Comparison of ENCODE assay signal across 16 mouse cellular contexts in the genomic region with DNA sequence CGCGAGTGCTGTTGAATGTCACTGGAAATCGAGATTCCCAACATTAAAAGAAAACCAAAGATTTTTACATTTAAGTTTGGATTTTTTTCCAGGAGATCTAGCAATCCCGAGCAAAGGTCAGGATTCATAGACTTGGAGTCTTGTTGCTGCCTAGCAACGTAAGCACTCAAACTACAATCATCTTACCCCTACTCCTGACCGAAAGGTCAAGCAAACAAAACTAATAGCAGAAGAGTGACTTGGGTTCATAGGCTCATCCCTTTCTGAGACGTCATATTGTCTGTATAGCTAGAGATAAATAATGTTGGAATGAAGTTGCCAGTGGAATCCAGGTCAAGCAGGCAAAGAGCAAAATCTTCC.
A peak's percentile ranks its signal among the peaks of the same experiment; 100 is the strongest.
DNase-seq lines count a peak whose midpoint lies in the region; ATAC-seq and TF ChIP-seq lines count a peak whose summit lies in the region.
"Had no signal": no experiment of that assay in that cellular context is flagged by ENCODE, and none has a peak within 500 bp of the region (broad histone marks: within the 10 kb centered on the region; RNA-seq: fewer than 3 reads in every experiment).

No protein-coding gene starts in this region.

- 88% methylated on average over 7 of the region's 7 CpGs for WGBS in neural tube, embryonic 13.5 days
- 22% methylated on average over 7 of the region's 7 CpGs for WGBS in small intestine, adult 2 months
- WGBS in midbrain, embryonic 16.5 days: 87% methylated on average over 7 of the region's 7 CpGs

- peak overlapping the region; percentile 38; the same call in 1 of the 2 replicates for H3K27ac ChIP-seq in neural tube, embryonic 13.5 days (replicated peaks)
- H3K27ac ChIP-seq in small intestine, adult 2 months (ENCODE audit: insufficient read depth, low read depth, low read length): peak overlapping the region; percentile 68; the same call in 1 of the 2 replicates
- H3K27ac ChIP-seq in midbrain, embryonic 16.5 days (ENCODE audit: low read length): no peak overlapping the region
- H3K27ac ChIP-seq: embryonic facial prominence, embryonic 13.5 days; forebrain, embryonic 12.5 days; heart, embryonic 10.5 days; hindbrain, embryonic 12.5 days had no signal

- H3K9ac ChIP-seq in neural tube, embryonic 13.5 days: no peak overlapping the region
- H3K9ac ChIP-seq in midbrain, embryonic 16.5 days (ENCODE audit: low read depth, low read length): no peak overlapping the region
- H3K9ac ChIP-seq: embryonic facial prominence, embryonic 13.5 days; forebrain, embryonic 12.5 days; hindbrain, embryonic 12.5 days had no signal

- H3K27me3 ChIP-seq in neural tube, embryonic 13.5 days: no peaks in the 10 kb centered on the region
- H3K27me3 ChIP-seq in small intestine, adult 2 months (ENCODE audit: control insufficient read depth, insufficient read depth, low read length): no peaks in the 10 kb centered on the region
- no peaks in the 10 kb centered on the region for H3K27me3 ChIP-seq in midbrain, embryonic 16.5 days (ENCODE audit: control insufficient read depth, insufficient read depth, low read depth, low read length)
- H3K27me3 ChIP-seq: embryonic facial prominence, embryonic 13.5 days; forebrain, embryonic 12.5 days; hindbrain, embryonic 12.5 days had no signal

- no peak overlapping the region for H3K4me3 ChIP-seq in neural tube, embryonic 13.5 days
- H3K4me3 ChIP-seq in small intestine, adult 2 months (ENCODE audit: low read depth, low read length): no peak overlapping the region
- H3K4me3 ChIP-seq in midbrain, embryonic 16.5 days (ENCODE audit: low read depth, low read length): no peak overlapping the region
- H3K4me3 ChIP-seq: embryonic facial prominence, embryonic 13.5 days; forebrain, embryonic 12.5 days; heart, embryonic 10.5 days; hindbrain, embryonic 12.5 days had no signal

- peak; percentile 31 for DNase-seq in heart, adult 11 months
- DNase-seq in heart, adult 9 months (ENCODE audit: low spot score in 2 of 2): no peak
- DNase-seq in neural tube, embryonic 10.5 days (ENCODE audit: extremely low spot score, low spot score): no peak
- DNase-seq in adrenal gland, postnatal 4 days (ENCODE audit: low spot score in 2 of 2): no peak
- DNase-seq: B cell, adult 2 months; gastrocnemius, postnatal 14 days had no signal

- no peak for ATAC-seq in neural tube, embryonic 13.5 days (ENCODE audit: low read depth)
- ATAC-seq in midbrain, embryonic 16.5 days: no peak
- ATAC-seq: CD4-positive, CD25-positive, alpha-beta regulatory T cell, adult 4 months; forebrain, embryonic 16.5 days had no signal

- peaks cover 21% of the 10 kb centered on the region; the same call in 1 of the 2 replicates for H3K4me1 ChIP-seq in neural tube, embryonic 13.5 days (replicated peaks)
- peaks cover 9% of the 10 kb centered on the region; the same call in 1 of the 2 replicates for H3K4me1 ChIP-seq in small intestine, adult 2 months (ENCODE audit: control insufficient read depth, insufficient read depth, insufficient read length, low read length)
- H3K4me1 ChIP-seq in midbrain, embryonic 16.5 days (ENCODE audit: control insufficient read depth, insufficient read depth, low read length): no peaks in the 10 kb centered on the region
- H3K4me1 ChIP-seq: embryonic facial prominence, embryonic 13.5 days; forebrain, embryonic 12.5 days; hindbrain, embryonic 12.5 days had no signal

- H3K9me3 ChIP-seq in neural tube, embryonic 13.5 days: no peaks in the 10 kb centered on the region
- no peaks in the 10 kb centered on the region for H3K9me3 ChIP-seq in midbrain, embryonic 16.5 days (replicated peaks; ENCODE audit: control insufficient read depth, low read length, poor library complexity, severe bottlenecking)
- H3K9me3 ChIP-seq: embryonic facial prominence, embryonic 13.5 days; forebrain, embryonic 12.5 days; G1E; heart, embryonic 10.5 days; hindbrain, embryonic 12.5 days had no signal

- no peak for TF ChIP-seq CTCF in small intestine, adult 2 months (IDR thresholded peaks at IDR 0.05; ENCODE audit: extremely low read depth, insufficient read length, insufficient replicate concordance, low read depth, low read length)

- TF ChIP-seq POLR2A in small intestine, adult 2 months (IDR thresholded peaks at IDR 0.05; ENCODE audit: low read depth, low read length): no peak

- no peak overlapping the region for H3K4me2 ChIP-seq in neural tube, embryonic 13.5 days
- H3K4me2 ChIP-seq in midbrain, embryonic 16.5 days (ENCODE audit: low read length): no peak overlapping the region
- H3K4me2 ChIP-seq: embryonic facial prominence, embryonic 13.5 days; forebrain, embryonic 12.5 days; hindbrain, embryonic 12.5 days had no signal

- H3K36me3 ChIP-seq in neural tube, embryonic 13.5 days: no peaks in the 10 kb centered on the region
- no peaks in the 10 kb centered on the region for H3K36me3 ChIP-seq in small intestine, adult 2 months (ENCODE audit: control insufficient read depth, insufficient read depth, low read length)
- no peaks in the 10 kb centered on the region for H3K36me3 ChIP-seq in midbrain, embryonic 16.5 days (ENCODE audit: control insufficient read depth, insufficient read depth, low read length)
- H3K36me3 ChIP-seq: embryonic facial prominence, embryonic 13.5 days; forebrain, embryonic 12.5 days; G1E; heart, embryonic 10.5 days; hindbrain, embryonic 12.5 days had no signal
